Mouse (Mus musculus): ENCODE data around the gene Crim1. TPM values are rescaled to one million over a fixed set of nuclear protein-coding genes. Genes with fewer than 3 reads are reported as not detected.
A peak's percentile ranks its signal among the peaks of the same experiment; 100 is the strongest.

Gene Crim1
- total RNA-seq, 2 experiments from 2014 or later: 118 to 130 TPM

DNA sequence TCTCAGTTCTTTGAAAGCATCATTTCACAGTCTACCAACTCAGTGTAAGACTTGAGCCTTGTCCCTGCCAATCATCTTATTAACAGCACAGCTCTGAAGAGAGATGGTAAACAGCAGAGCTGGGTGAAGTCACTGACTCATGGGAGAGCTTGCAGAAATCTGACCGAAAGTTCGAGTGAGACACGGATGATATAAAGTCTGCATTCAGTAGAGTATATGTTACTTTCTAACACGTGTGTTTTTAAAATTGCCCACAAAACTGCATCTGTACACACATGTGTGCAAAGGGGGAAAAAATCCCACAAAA lies 75.4 kb downstream of the Crim1 start:
- no peak for DNase-seq (ENCODE audit: extremely low spot score in 1 of 2, low spot score in 1 of 2)

DNA sequence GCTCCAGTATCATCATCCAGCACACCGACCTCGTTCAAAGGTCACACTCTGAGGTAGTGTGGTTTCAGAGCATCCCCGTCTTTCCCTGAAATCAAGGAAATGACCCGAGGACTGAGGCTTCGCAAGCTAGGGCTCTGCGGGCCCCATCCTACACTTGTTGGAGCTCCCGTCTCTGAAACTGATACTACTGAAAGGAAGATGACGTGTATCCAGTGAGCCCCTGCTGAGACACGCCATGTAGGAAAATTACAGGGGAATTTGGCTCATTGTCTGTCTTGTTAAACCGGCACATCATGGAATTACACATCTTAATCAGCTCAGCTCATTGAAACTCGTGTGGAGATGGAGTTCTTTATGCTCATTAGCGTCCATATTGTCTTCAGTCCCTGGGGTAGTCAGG lies 79.1 kb downstream of the Crim1 start:
- DNase-seq (ENCODE audit: extremely low spot score in 1 of 2, low spot score in 1 of 2): no peak

DNA sequence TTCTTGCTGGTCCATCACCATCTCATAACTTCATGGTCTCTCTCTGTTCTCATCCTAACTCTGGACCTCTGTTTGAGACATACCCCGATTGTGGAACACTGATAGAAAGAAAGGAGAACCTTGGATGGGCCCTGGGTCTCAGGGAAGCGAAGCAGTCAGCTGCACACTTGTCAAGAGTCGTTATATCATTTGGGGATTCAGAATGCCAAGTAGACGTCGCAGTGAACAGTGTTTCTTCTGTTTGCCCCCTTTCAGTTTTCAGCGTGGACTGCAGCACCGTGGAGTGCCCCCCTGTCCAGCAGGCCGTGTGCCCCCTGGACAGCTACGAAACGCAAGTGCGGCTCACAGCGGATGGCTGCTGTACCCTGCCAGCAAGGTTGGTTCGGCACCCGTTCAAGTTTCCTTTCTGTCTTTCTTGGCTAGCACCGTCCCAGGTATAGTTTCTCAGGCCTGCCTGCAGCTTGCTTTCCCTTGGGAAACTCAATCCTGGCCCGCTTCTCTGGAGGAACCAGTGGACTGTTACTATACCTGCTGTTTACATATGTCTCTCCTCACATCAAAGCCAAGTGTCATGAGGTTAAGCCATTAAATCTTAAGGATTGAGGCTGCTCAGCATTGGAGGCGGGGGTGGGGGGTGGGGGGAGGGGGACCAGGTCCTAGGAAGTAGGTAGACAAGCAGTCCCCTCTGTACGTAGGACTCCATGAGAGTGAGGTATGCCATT lies 81.1 kb downstream of the Crim1 start:
- DNase-seq (ENCODE audit: extremely low spot score in 1 of 2, low spot score in 1 of 2): no peak

DNA sequence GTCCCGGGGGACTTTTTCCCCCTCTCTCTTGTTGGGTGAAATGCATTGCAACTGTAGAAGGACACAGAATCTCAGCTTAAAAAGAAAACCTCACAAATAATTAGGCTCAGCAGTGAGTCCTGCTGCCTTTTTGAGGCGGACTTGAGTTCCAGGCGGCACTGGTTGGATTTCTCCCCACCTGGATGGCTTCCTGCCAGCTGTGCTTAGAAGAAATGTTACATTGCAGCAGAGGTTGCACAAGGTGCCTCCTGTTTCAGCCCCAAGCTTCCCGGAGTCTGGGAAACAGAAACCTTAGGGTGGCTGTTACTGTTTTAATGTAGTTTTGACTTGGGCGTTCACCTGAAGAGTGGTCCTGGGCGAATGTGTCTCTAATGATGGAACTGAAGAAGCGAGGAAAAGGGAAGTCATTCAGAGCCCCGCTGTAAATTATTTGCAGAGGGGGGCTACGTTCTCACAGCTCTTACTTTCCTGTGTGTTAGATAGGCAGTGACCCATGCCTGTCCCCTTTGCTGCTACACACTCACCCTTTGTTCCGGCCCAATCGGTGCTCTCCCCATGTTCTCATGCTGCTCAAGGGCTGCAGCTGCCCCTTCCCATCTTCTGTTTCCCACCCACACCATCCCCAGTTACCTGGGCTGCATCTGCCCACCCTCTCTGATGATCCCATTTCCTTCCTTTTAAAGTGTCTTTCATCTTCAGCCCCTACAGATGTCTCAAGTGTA lies 83.4 kb downstream of the Crim1 start:
- DNase-seq (ENCODE audit: extremely low spot score in 1 of 2, low spot score in 1 of 2): no peak

DNA sequence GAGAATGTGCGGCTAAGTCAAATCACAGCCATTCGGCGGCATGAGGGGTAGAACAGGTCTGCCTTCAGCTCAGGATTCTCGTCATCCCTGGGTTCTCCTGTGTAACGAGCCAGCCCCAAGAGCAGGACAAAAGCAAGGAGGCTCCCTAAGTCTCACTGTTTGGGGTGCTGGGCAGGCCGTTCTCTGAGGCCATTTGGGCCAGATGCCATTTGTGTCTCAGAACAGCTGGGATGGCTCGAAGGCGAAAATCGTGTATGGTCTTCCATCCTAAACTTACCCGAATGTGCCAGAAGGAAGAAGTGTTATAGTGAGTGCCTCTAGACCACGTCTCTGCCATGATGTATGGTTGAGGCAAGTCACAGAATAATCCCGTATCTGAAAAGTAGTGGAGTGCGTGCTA lies 86.0 kb downstream of the Crim1 start:
- DNase-seq (ENCODE audit: extremely low spot score in 1 of 2, low spot score in 1 of 2): no peak

DNA sequence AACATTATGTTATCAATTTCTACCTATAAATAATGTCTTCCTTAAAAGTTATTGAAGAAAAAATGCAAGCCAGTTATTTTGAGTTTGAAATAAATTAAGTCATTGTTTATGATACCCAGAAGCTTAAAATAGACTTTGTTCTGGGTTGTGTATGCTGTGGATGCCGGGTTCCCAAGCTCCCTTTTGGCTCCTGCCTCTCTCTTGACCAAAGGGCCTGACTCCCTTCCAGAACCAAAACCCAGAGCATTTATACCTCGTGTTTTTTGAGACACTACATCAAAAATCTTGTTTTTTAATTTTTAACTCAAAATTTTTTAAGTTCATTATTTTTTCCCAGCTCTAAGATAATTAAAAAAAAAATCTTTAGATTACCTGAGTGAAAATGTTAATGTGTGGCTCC lies 87.3 kb downstream of the Crim1 start:
- DNase-seq (ENCODE audit: extremely low spot score in 1 of 2, low spot score in 1 of 2): no peak

DNA sequence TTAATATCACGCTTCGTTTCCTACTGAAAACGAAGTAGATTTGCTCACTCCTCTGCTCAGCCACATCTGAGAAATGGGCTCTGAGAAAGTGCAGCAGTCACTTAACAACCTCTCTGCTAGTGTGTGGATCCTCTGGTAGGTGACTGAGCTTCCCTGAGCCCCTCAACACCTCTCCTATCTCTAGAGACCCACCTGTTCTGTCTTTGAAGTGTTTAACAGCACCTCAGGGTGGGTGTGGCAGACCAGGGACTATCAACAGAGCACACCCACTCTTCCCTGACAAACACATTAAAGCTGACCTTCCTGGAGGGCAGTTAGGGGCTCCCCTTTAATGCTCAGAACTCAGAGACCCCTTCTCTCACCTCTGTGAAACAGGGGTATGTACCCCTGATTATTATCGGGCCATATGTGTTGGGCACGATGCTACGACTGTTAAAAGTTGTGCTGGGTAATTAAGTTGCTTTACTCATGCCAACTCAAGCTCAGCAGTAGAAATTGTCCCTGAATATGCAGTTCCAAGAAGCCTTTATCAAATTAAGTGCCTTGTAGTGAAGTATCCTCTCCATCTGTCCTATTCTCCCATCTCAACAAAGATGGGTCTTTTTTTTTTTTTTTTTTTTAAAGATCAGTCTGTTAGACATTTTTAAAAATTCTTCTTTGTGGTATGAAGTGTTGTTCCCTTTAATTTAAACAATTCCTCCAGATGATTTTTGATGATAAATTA lies 90.3 kb downstream of the Crim1 start:
- DNase-seq (ENCODE audit: extremely low spot score in 1 of 2, low spot score in 1 of 2): no peak

DNA sequence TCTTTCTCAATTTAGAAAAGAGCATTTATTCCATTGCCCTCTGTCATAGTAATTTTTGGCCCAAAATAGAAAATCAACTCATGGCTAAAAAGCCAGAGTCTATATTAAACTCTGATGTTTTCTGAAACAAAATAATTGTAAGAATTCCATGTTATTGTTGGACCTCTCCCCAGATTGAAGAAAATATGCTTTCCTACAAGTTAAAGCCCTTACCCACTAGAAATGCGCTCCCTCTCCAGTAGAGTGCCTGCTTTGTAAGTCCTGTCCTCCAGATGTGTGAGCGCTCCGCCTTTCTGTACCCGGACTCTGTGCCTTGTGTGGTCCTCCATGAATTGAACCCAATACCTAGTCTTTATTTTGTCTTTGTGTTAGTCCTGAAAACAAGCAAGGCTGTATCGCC lies 91.0 kb downstream of the Crim1 start:
- no peak for DNase-seq (ENCODE audit: extremely low spot score in 1 of 2, low spot score in 1 of 2)

DNA sequence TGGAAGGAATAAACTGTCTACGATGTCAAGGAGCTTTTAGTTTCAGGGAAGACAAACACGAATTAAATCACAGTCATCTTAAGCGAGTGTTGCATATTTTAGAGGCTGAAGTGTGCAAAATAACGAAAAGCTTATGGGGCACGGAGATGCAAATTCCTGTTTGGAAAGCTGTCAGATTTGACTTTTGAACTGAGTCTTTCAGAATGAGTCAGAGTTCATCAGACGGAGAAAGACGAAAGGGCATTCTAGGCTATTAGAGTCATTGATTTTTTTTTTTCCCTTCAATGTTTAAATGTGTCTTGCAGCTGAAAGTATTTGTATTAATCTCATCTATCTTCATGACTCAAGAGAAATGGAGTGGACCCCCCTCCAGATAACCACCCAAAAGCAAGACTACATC lies 92.3 kb downstream of the Crim1 start:
- DNase-seq (ENCODE audit: extremely low spot score in 1 of 2, low spot score in 1 of 2): no peak

DNA sequence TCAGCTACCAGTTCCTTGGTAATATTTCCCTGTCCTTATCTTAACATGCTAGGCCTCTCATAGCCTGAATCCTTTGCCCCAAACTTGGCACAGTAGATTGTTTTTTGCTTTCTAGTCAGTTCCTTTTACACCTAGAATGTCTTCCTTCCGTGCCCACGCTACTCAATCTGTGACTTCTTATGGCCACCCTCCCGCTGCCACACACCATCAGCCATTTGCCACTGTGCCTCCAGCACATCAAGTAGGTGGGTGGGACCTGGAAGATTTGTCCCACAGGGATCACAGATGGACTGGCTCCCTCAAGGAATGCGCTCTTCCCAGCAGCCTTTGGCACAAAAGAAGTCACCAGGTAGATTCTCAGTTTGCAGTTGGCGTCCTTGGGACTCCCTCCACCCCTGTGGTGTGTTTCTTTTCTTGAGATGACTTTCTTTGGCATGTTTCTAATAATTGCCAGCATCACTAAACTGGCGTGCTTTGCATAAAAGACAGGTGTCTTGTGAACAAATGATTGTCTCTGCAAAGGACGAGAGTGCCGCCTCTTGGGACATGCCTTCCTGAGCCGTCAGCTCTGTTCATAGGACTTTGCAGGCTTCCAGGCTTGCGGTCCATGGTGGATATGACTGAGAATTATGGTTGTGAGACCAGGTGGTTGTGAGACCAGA lies 92.9 kb downstream of the Crim1 start:
- no peak for DNase-seq (ENCODE audit: extremely low spot score in 1 of 2, low spot score in 1 of 2)

DNA sequence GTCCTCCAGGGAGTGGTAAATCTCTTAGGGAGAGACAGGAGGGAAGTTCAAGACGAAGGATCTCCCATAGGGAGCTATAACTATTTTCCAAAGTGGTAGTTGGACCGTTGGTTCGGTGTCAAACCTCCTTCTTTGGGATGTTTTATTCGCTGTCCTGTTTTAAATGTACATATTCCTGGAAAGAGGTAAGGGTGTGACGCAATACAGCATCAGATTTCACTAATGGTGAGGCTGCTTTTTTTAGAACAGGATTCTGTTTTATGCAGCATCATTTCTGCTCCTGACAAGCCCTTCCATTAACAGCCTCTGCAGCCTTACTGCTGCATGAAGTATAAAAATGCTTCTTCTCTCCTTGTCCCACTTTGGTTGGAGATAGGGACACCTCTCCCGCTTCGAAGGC lies 95.9 kb downstream of the Crim1 start:
- DNase-seq (ENCODE audit: extremely low spot score in 1 of 2, low spot score in 1 of 2): no peak

DNA sequence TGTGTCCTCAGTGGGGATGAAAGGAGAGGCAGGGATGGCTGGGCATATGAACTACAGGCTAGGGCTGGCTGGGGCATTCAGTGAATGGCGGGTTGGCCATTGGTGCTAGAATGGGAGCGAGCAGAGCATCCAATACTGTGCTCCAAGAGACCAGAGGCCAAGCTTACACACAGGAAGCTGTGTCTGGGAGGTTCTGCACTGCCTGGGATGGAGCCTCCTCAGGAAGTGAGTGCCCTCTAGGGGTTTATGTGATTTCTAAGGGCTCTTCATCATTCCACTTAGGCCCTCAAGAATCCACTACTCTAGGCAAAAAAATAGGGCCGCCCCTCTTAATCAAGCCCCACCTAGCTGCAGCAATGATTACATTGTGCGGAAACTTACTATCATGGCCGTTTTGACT lies 98.1 kb downstream of the Crim1 start:
- DNase-seq (ENCODE audit: extremely low spot score in 1 of 2, low spot score in 1 of 2): no peak

DNA sequence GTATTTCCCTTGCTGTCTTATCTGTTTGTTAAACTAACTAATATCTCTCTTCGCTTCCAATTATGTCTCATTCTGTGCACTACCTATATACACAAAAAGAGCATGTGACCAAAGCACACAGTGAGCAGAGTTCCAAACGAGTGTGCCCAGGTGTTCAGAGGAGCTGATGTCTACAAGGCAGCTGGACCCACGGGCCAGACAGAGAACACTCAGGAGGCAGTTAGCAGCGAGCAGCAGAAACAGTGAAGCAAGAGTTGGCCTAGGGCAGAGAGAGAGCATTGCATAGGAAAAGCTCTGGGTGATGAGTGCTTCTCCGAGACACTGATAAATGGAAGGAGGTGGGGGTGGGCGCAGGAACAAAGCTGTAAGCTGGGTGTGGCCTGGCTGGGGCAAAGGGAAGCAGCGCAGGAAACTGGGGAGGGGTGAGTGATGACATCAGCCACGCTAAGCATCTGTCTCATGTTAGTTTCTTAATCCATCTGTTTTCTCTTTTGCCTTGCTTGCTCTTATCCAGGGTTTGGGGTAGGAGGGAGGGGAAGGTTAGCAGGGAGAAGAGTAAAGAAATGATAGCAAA lies 99.0 kb downstream of the Crim1 start:
- DNase-seq (ENCODE audit: extremely low spot score in 1 of 2, low spot score in 1 of 2): no peak

DNA sequence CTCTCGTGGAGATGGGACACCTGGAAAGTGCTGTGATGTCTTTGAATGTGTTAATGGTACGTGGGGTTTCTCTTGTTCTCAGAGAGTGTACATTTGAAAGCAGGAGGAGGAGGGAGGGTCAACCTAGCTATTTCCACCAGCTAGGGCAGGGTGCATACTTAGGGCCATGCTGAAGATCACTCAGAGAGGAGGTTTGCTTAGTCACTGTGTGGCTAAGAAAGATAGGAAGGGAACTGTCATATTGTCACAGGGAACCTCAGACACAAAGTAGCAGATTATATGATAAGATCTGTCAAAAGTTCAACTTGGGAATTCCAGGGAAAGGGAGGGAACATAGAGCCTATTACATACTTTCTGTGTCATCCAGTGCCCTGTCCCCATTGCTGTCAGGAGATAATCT lies 103.0 kb downstream of the Crim1 start:
- DNase-seq (ENCODE audit: extremely low spot score in 1 of 2, low spot score in 1 of 2): no peak

DNA sequence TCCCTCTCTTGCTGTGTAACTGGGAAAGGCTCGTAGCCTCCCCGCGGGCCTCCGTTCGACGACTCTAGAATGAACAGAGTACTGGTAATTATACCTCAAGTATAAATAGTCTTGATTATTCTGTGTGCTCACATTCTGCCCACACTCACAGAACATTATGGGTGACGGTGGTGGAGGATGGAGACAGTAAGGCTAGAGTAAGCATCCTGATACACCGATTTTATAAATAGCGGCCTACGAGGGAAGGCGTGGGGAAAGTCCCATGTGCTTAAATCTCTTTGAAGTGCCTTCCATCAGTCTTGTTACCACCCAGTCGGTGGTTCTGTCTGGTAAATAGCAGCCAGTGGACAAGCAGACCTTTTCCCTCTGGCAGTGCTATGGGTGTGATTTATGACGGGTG lies 104.0 kb downstream of the Crim1 start:
- no peak for DNase-seq (ENCODE audit: extremely low spot score in 1 of 2, low spot score in 1 of 2)

DNA sequence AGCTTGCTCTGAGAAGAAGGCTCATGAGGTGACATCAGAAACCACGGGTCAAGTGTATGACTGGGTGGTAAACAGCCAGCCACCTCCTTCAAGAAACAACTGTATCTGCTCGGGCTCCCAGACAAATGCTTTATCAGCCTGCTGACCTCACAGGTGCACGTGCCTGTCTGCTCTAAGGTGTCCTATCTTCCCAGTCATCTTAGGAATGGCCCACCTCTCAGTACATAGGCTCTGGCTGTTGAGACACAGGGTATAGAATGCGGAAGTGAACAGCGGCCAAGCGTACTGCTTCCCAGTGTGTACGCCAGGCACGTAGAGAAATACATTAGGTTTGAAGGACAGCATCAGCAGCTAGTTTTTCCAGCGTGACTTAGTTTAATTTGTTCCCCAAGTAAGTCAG lies 106.4 kb downstream of the Crim1 start:
- DNase-seq (ENCODE audit: extremely low spot score in 1 of 2, low spot score in 1 of 2): no peak

DNA sequence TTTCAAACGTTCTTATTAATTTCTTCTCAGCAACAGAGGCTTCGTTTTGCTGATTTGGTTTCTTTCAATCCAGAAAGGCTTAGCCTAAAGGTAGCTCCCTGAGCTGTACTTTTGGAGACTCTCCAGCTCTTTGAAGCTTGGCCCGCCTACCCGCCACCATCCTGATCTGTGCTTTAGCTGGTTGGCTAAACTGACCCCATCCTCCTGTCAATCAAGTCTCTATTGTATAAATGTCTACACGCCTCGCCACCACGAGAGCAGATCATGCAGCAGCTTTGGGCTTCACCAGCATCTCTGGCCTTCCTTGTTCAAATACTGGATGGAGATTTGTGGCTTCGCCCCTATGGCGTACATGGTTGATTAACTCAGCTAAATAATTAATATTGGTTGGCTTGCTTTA lies 108.2 kb downstream of the Crim1 start:
- DNase-seq (ENCODE audit: extremely low spot score in 1 of 2, low spot score in 1 of 2): no peak

DNA sequence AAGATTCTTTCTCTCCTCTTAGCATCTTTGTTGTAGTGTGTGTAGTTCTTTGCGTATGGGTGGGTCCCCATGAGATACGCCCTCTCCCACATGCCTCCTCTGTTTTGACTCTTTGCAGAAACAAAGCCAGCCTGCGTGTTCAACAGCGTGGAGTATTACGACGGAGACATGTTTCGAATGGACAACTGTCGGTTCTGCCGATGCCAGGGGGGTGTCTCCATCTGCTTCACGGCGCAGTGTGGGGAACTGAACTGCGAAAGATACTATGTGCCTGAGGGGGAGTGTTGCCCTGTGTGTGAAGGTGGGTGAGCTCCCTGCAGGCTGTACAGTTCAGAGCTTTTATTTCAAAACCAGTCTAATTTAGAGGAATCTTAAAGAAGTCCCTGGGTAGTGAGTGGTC lies 113.0 kb downstream of the Crim1 start:
- DNase-seq (ENCODE audit: extremely low spot score in 1 of 2, low spot score in 1 of 2): peak; percentile 17 to 24

DNA sequence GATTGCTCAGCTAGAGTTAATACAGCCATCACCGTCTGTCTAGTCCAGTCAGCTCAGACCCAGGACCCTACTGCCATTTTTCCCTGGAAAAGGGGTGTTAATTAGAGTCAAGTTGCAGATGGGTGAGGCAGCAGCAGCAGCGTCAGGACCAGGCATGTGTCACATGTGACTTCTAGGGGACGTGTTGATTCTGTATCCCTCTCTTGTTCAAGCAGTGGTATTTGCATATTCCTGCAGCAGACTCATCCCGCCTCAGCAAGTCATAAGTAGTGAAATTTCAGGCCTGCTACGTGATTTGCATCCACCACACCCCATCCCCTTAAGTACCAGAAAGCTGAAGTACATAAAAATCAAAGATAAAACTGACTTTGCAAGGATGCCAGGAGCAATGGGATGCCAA lies 113.6 kb downstream of the Crim1 start:
- no peak for DNase-seq (ENCODE audit: extremely low spot score in 1 of 2, low spot score in 1 of 2)

DNA sequence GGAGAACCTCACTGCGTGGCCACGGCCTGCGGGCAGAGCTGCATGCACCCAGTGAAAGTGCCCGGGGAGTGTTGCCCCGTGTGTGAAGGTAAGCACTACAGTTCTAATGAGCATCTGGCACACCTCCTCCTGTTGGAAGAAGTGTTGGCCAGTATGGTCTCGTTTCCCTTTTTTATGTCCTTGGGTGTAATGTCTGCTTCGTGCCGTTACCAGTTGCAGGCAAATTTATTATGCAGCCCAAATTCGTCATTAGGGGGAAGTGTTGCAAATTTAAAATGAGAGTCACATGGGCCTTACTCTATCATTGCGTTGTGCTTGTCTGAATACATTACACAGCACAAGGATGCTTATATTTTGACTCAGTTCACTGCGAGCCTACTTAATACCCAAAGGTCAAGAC lies 115.6 kb downstream of the Crim1 start:
- DNase-seq (ENCODE audit: extremely low spot score in 1 of 2, low spot score in 1 of 2): no peak

DNA sequence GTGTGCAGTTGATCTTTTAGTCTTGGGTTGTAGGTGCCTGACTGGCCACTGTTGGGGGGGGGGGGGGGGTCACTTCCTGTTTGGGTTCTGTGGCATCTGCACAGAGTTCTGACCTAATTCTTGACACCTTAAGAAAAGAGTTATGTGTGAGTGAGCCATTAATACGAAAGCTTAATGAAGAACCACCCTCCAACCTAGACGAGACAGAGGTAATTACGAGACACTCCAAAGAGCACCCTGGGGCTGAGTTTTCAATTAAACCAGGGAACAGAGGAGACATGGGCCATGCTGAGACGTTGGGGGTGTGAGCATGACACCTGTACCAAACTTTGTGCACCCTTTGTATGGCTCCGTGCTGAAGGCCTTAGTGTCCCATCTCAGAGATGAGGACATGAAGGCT lies 117.3 kb downstream of the Crim1 start:
- no peak for DNase-seq (ENCODE audit: extremely low spot score in 1 of 2, low spot score in 1 of 2)
